Mouse (Mus musculus): ENCODE results near the gene Atg10.

DNA sequence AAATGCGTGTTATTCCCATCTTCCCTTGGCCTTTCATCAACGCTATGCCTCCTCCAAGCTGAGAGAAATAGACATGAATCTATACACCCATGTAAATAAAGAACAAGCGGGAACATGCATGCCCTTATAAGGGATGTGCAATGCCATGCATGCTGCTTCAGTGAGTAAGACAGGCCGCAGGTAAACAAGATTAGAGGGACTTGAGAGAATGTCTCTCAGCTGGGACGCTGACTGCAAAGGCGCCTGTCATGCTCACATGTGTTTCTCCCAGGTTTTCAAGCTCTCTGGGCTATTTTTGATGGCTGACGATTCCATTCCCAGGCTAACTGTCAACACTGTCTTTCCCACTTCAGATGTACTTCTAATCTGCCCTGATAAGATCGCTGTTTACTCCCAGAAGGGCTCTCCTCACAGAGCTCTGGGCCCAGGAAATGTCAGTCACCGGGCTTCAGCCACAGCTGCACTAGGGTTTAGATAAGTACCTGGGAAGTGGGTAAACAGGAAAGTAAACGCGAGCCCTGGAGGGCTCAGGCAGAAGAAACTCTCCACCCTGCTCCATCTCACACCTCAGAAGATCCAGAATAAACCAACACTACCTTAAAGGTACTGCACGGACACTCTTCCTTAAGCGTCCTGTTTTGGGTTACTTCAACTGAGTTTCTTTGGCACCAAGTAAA, 337.8 kb downstream of the Atg10 start:
- TF ChIP-seq CTCF (IDR thresholded peaks at IDR 0.05; ENCODE audit: low read depth) (no peak), EP300 (optimal IDR thresholded peaks at IDR 0.05) (no peak)

Data from stomach, postnatal 0 days (tissue).